Mouse (Mus musculus) MEL (cell line): ENCODE results near the gene Il4. TPM values are rescaled to one million over a fixed set of nuclear protein-coding genes. Genes with fewer than 3 reads are reported as not detected.

Source experiments
- DNase-seq: peaks from one replicate; pipeline ENCODE4 v3.0.0; 2011; ENCODE audit warnings: low read depth, low spot score
- H3K27ac ChIP-seq: 2 replicates; pipeline ENCODE4 v1.5.1; 2012; ENCODE audit warnings: low read depth, mild to moderate bottlenecking, control low read depth, low read length, moderate library complexity; ENCODE audit not compliant: control insufficient read depth
- H3K27me3 ChIP-seq, 2 experiments: fragments of 150-350 bp in 1 of 2; sonication (generic) in 1 of 2; 2 replicates each; pipeline ENCODE4 v1.6.1; 2012; ENCODE audit warnings: low read length in 2 of 2, mild to moderate bottlenecking in 2 of 2, improper control_type of control experiment in 1 of 2, moderate library complexity in 1 of 2; ENCODE audit not compliant: insufficient read depth in 2 of 2, control insufficient read depth in 1 of 2
- H3K36me3 ChIP-seq, 2 experiments: 2 replicates each; pipeline ENCODE4 v1.6.1; 2012 to 2014; ENCODE audit warnings: low read length in 2 of 2, improper control_type of control experiment in 1 of 2, inconsistent platforms in 1 of 2, mild to moderate bottlenecking in 1 of 2; ENCODE audit not compliant: insufficient read depth in 2 of 2, control insufficient read depth in 1 of 2
- H3K4me1 ChIP-seq, 2 experiments: fragments of 150-350 bp in 1 of 2; sonication (generic) in 1 of 2; 2 replicates each; pipeline ENCODE4 v1.6.1; 2012; ENCODE audit warnings: low read length in 2 of 2, improper control_type of control experiment in 1 of 2, mild to moderate bottlenecking in 1 of 2; ENCODE audit not compliant: insufficient read depth in 2 of 2, control insufficient read depth in 1 of 2
- H3K4me3 ChIP-seq, 2 experiments: fragments of 150-350 bp in 1 of 2; sonication (generic) in 1 of 2; 2 replicates each; pipeline ENCODE4 v1.5.1; 2012; ENCODE audit warnings: low read depth in 2 of 2, low read length in 2 of 2, mild to moderate bottlenecking in 2 of 2, moderate library complexity in 2 of 2, control low read depth in 1 of 2, improper control_type of control experiment in 1 of 2; ENCODE audit not compliant: control insufficient read depth in 1 of 2, insufficient read depth in 1 of 2
- H3K79me2 ChIP-seq: 2 replicates; pipeline ENCODE4 v1.6.1; 2012; ENCODE audit warnings: mild to moderate bottlenecking, low read length, moderate library complexity; ENCODE audit not compliant: control insufficient read depth, poor library complexity, insufficient read depth
- H3K9ac ChIP-seq: 2 replicates; pipeline ENCODE4 v1.6.1; 2012; ENCODE audit warnings: low read depth, mild to moderate bottlenecking, control low read depth, low read length, moderate library complexity; ENCODE audit not compliant: control insufficient read depth, poor library complexity, severe bottlenecking
- H3K9me3 ChIP-seq: fragments of 150-350 bp; sonication (generic); replicated peaks from 2 replicates; pipeline ENCODE4 v1.6.1; 2012; ENCODE audit warnings: mild to moderate bottlenecking, low read length, improper control_type of control experiment, moderate library complexity; ENCODE audit not compliant: insufficient read depth
- CHD1 ChIP-seq: IDR thresholded peaks from 2 replicates; pipeline ENCODE4 v1.6.1; 2012; ENCODE audit warnings: low read depth, mild to moderate bottlenecking, inconsistent platforms, low read length, improper control_type of control experiment
- E2F4 ChIP-seq: IDR thresholded peaks from 2 replicates; pipeline ENCODE4 v1.6.1; 2011; ENCODE audit warnings: low read depth, low read length, improper control_type of control experiment, borderline replicate concordance
- EP300 ChIP-seq, 2 experiments: IDR thresholded peaks; 2 replicates each; pipeline ENCODE4 v1.6.1; 2011; ENCODE audit warnings: improper control_type of control experiment in 2 of 2, low read length in 2 of 2, low read depth in 1 of 2, mild to moderate bottlenecking in 1 of 2
- ETS1 ChIP-seq: IDR thresholded peaks from 2 replicates; pipeline ENCODE4 v1.6.1; 2012; ENCODE audit warnings: low read depth, mild to moderate bottlenecking, inconsistent platforms, low read length, improper control_type of control experiment, moderate library complexity
- GATA1 ChIP-seq: IDR thresholded peaks from 2 replicates; pipeline ENCODE4 v1.6.1; 2011; ENCODE audit warnings: low read depth, low read length, improper control_type of control experiment
- HCFC1 ChIP-seq: IDR thresholded peaks from 2 replicates; pipeline ENCODE4 v1.6.1; 2012; ENCODE audit warnings: low read depth, mild to moderate bottlenecking, inconsistent platforms, low read length, improper control_type of control experiment, moderate library complexity
- JUND ChIP-seq: IDR thresholded peaks from 2 replicates; pipeline ENCODE4 v1.6.1; 2011; ENCODE audit warnings: low read depth, mild to moderate bottlenecking, improper control_type of control experiment, low read length
- MAFK ChIP-seq: IDR thresholded peaks from 2 replicates; pipeline ENCODE4 v1.6.1; 2011; ENCODE audit warnings: low read depth, mild to moderate bottlenecking, low read length, improper control_type of control experiment, borderline replicate concordance
- MAX ChIP-seq: IDR thresholded peaks from 2 replicates; pipeline ENCODE4 v1.6.1; 2011; ENCODE audit warnings: low read length, improper control_type of control experiment
- MAZ ChIP-seq: IDR thresholded peaks from 2 replicates; pipeline ENCODE4 v1.6.1; 2012; ENCODE audit warnings: low read depth, mild to moderate bottlenecking, inconsistent platforms, low read length, improper control_type of control experiment
- MXI1 ChIP-seq: IDR thresholded peaks from 2 replicates; pipeline ENCODE4 v1.6.1; 2011; ENCODE audit warnings: mild to moderate bottlenecking, low read depth, low read length, improper control_type of control experiment
- MYC ChIP-seq: IDR thresholded peaks from 2 replicates; pipeline ENCODE4 v1.6.1; 2011; ENCODE audit warnings: low read depth, mild to moderate bottlenecking, low read length, improper control_type of control experiment, moderate library complexity
- NELFE ChIP-seq: IDR thresholded peaks from 2 replicates; pipeline ENCODE4 v1.6.1; 2011; ENCODE audit warnings: low read depth, low read length, improper control_type of control experiment
- NRF1 ChIP-seq: IDR thresholded peaks from 2 replicates; pipeline ENCODE4 v1.6.1; 2014; ENCODE audit warnings: low read depth, mild to moderate bottlenecking, inconsistent platforms, low read length, improper control_type of control experiment, moderate library complexity; ENCODE audit not compliant: poor library complexity, insufficient read depth, severe bottlenecking
- POLR2A ChIP-seq, 2 experiments: IDR thresholded peaks; 2 replicates each; pipeline ENCODE4 v1.6.1; 2011 to 2012; ENCODE audit warnings: low read length in 2 of 2, mild to moderate bottlenecking in 2 of 2, control low read depth in 1 of 2, improper control_type of control experiment in 1 of 2, low read depth in 1 of 2, moderate library complexity in 1 of 2; ENCODE audit not compliant: control insufficient read depth in 1 of 2, insufficient read depth in 1 of 2, poor library complexity in 1 of 2
- POLR2AphosphoS2 ChIP-seq: IDR thresholded peaks from 2 replicates; pipeline ENCODE4 v1.6.1; 2011; ENCODE audit warnings: low read length, improper control_type of control experiment
- RAD21 ChIP-seq: IDR thresholded peaks from 2 replicates; pipeline ENCODE4 v1.6.1; 2011; ENCODE audit warnings: mild to moderate bottlenecking, low read depth, low read length, improper control_type of control experiment
- SMC3 ChIP-seq: IDR thresholded peaks from 2 replicates; pipeline ENCODE4 v1.6.1; 2011; ENCODE audit warnings: low read depth, low read length, improper control_type of control experiment
- TAL1 ChIP-seq: IDR thresholded peaks from 2 replicates; pipeline ENCODE4 v1.6.1; 2012; ENCODE audit warnings: mild to moderate bottlenecking, inconsistent platforms, low read length, moderate library complexity, mixed read lengths
- TBP ChIP-seq: IDR thresholded peaks from 2 replicates; pipeline ENCODE4 v1.8.0; 2011; ENCODE audit warnings: low read depth, low read length, improper control_type of control experiment
- UBTF ChIP-seq: IDR thresholded peaks from 2 replicates; pipeline ENCODE4 v1.6.1; 2012; ENCODE audit warnings: low read depth, mild to moderate bottlenecking, inconsistent platforms, low read length, improper control_type of control experiment, moderate library complexity, borderline replicate concordance; ENCODE audit not compliant: insufficient read depth
- USF1 ChIP-seq: IDR thresholded peaks from 2 replicates; pipeline ENCODE4 v1.6.1; 2014; ENCODE audit warnings: low read depth, mild to moderate bottlenecking, inconsistent platforms, low read length, improper control_type of control experiment, moderate library complexity
- ZC3H11A ChIP-seq: IDR thresholded peaks from 2 replicates; pipeline ENCODE4 v1.6.1; 2012; ENCODE audit warnings: low read depth, mild to moderate bottlenecking, inconsistent platforms, low read length, improper control_type of control experiment
- ZMIZ1 ChIP-seq: IDR thresholded peaks from 2 replicates; pipeline ENCODE4 v1.6.1; 2012; ENCODE audit warnings: low read depth, mild to moderate bottlenecking, inconsistent platforms, low read length, improper control_type of control experiment, moderate library complexity
- ZNF384 ChIP-seq: IDR thresholded peaks from 2 replicates; pipeline ENCODE4 v1.6.1; 2012; ENCODE audit warnings: low read depth, mild to moderate bottlenecking, inconsistent platforms, low read length, improper control_type of control experiment
- polyA plus RNA-seq, 2 experiments: library from polyadenylated mRNA; stranded (reverse) in 1 of 2; unstranded in 1 of 2; fragments of >175 nt in 1 of 2; fragments of >200 nt in 1 of 2; gene quantifications; 2 replicates each; pipeline versions ENCODE4 v1.2.1 to v1.2.4; 2012; ENCODE audit warnings: low replicate concordance in 2 of 2, low read depth in 1 of 2; ENCODE audit not compliant: insufficient read length in 2 of 2, insufficient read depth in 1 of 2, missing spikeins in 1 of 2
- total RNA-seq: library from RNA; depleted of rRNA; stranded (reverse); fragments of 300-350 nt; gene quantifications from 2 replicates; pipeline ENCODE4 v1.2.3, GENCODE M21; 2012

The Il4 gene
- total and polyA plus RNA-seq, 3 experiments: 4.3 to 10.4 TPM; not detected in 1

- TF ChIP-seq ZC3H11A (peak; percentile 87), NELFE (no peak), TBP (no peak), MAX (peak; percentile 98), SMC3 (peak; percentile 97), EP300 (IDR thresholded peaks at IDR 0.05; ENCODE audit: low read depth in 1 of 2, low read length in 2 of 2) (no peak), POLR2A (IDR thresholded peaks at IDR 0.05; ENCODE audit: control insufficient read depth in 1 of 2, insufficient read depth in 1 of 2, low read depth in 1 of 2, low read length in 2 of 2, poor library complexity in 1 of 2) (no peak), UBTF (no peak), TAL1 (no peak), MYC (peak; percentile 99), HCFC1 (0 out of 2 replicates have a peak, but pooled peaks have one; percentile 23), MXI1 (peak; percentile 58; the same call in 1 of the 2 replicates)
These were observed 28.1 kb downstream of the Il4 start (continued) for GRCm38 (mm10) chr11:53590368-53590768.

- H3K9ac ChIP-seq: no peak overlapping the region
- peaks cover 0 to 3% of the 10 kb centered on the region in 2 experiments; a peak in 3 of 4 replicates for H3K36me3 ChIP-seq
- no peaks in the 10 kb centered on the region for H3K79me2 ChIP-seq
- no peak overlapping the region for H3K4me3 ChIP-seq
- H3K9me3 ChIP-seq: no peaks in the 10 kb centered on the region
- H3K27me3 ChIP-seq: no peaks in the 10 kb centered on the region
- no peak for DNase-seq
- peaks cover 0 to 3% of the 10 kb centered on the region in 2 experiments; a peak in 1 of 4 replicates for H3K4me1 ChIP-seq
- no peak for TF ChIP-seq ZC3H11A
- no peak for TF ChIP-seq MAFK
- TF ChIP-seq EP300 (IDR thresholded peaks at IDR 0.05; ENCODE audit: low read depth in 1 of 2, low read length in 2 of 2): no peak
- TF ChIP-seq ZMIZ1: no peak
- TF ChIP-seq NRF1: no peak
- no peak for TF ChIP-seq TAL1
- TF ChIP-seq TBP: no peak
- no peak for TF ChIP-seq RAD21
- no peak for TF ChIP-seq ETS1
- TF ChIP-seq USF1: no peak
- no peak for TF ChIP-seq MAZ
- no peak for TF ChIP-seq ZNF384
- no peak for TF ChIP-seq JUND
- no peak for TF ChIP-seq E2F4
- TF ChIP-seq POLR2AphosphoS2: no peak
- TF ChIP-seq MYC: no peak
- no peak for TF ChIP-seq CHD1
- no peak for TF ChIP-seq UBTF
- no peak for TF ChIP-seq GATA1
- no peak for TF ChIP-seq POLR2A (IDR thresholded peaks at IDR 0.05; ENCODE audit: control insufficient read depth in 1 of 2, insufficient read depth in 1 of 2, low read depth in 1 of 2, low read length in 2 of 2, poor library complexity in 1 of 2)
- H3K27ac ChIP-seq: no peak overlapping the region
These were observed 30.2 kb downstream of the Il4 start for GRCm38 (mm10) chr11:53588279-53588678.
